Mouse (Mus musculus) urinary bladder, postnatal 25 days (tissue): ENCODE measurements around the gene Aurkb.
"Not testable (repeated sequence)": the region's sequence is repeated elsewhere in the genome, so short reads cannot be mapped to it uniquely, and the experiment has no call there.

Source experiments
- DNase-seq: peaks from one replicate; pipeline ENCODE4 v3.0.0; 2022; ENCODE audit warnings: low spot score

The Aurkb gene

GRCm38 (mm10) chr11:69080855-69081222 is 35.4 kb downstream of the Aurkb start:
- DNase-seq, result no peak

DNA sequence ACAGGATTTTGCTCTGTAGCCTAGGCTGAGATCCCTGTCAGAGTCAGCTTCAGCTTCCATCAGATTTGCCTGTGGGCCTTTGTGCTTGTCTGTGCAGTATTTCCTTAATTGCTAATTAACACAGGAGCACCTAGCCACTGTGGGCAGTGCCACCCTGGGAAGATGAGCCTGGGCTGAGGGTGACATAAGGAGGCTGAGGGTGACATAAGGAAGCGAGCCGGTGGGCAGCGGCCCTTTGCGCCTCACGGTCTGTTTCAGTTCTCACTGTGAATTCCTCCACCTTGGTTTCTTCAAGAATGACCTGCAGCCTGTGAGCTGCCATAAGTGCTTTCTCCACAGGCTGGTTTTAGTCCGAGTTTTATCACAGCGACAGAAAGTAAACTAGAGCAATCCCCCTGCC is 36.2 kb downstream of the Aurkb start:
- no peak for DNase-seq

DNA sequence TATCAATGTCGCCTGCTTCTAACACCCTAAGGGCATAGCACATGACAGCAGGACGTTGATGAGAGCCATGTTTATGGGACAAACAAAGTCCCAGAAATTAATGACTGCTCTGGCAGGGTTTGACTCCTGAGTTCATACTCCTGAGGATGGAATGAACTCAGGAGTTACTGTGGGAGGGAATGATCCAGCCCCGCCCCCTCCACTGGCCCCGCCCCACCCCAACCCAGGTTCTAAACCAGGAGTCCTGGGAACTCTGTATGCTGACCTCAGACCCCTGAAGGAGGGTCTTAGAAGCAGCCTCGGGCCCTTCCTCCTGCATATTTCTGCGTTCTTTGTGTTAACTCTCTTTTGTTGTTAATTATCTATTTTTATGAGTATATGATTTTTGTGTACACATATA is 40.2 kb downstream of the Aurkb start:
- no peak for DNase-seq

DNA sequence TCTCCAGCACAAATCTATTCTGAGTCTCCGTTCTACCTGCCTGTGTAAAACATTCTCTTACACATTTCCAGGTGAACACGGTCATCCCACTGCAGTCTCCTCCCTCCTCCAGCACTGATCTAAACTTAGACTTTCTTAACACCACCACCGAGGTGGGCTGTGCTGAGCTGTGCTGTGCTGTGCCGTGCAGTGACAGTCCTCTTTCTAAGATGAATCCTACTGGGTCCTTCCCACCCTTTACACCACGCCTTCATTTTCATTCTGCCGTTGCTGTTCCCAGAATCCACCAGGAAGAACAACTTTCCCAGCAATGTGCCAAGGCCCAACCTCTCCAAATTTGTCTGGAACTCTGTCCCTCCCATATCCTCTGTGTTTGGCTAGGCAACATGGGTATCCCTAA is 40.9 kb downstream of the Aurkb start:
- DNase-seq, result no peak

DNA sequence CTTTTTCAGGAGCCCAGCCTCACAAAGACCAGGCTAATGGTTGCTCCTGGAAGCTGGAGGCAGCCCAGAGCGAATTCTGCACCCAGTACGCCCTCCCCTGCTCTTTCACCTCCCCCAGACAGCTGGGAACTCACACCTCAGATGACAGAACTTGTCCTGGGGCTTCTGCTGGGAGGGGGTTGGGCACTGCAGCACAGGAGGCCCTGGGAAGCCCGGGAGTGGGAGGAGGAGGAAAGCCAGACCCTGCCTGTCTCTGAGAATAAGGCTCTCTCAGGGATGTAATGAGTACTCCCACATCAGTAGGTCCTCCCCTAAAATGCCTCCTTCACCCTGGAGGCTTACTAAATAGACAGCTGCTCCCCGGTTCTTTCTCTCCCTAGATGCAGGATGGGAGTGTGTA is 41.6 kb downstream of the Aurkb start:
- no peak for DNase-seq

GRCm38 (mm10) chr11:69087597-69087996 is 42.1 kb downstream of the Aurkb start:
- DNase-seq, result no peak

DNA sequence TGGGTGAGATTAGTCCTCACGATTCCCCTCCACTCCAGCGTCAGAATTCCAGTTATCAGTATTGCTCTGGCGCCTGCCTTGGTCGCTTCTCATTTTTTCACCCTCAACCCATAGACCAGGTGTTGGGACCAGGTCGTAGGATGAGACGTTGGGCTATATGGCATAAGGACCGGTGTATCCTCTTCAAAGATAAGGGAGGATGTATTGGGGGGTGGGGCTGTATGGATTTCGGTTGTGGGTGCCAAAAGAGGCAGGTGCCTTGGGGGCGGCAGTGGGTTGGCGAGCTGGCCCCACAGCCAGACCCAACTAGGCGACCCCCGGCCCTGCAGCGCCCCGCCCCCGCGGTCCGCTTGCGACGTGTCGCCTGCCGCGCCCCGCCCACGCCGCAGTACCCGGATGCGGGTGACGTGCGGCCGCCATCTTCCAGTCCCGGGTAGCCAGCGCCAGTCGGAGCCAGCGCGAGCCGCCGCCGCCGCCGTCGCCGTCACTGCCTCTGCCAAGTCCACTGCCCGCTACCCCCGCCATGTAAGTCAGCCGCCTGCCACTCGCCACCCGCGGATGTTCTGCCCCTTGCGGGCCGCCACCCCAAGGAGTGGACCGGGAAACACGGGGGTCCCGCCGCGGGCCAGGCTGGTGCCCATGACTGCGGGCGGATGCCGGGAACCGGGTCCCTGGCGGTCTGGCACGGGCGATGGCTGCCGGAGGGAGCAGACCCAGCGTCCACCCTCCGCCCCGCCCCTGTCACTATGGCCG is 42.8 kb downstream of the Aurkb start, which contains the start of gene Vamp2:
Gene Vamp2, plus strand, starts transcription at position 388 of the 753 bp plus-strand sequence.
- DNase-seq, result peak; percentile 92

DNA sequence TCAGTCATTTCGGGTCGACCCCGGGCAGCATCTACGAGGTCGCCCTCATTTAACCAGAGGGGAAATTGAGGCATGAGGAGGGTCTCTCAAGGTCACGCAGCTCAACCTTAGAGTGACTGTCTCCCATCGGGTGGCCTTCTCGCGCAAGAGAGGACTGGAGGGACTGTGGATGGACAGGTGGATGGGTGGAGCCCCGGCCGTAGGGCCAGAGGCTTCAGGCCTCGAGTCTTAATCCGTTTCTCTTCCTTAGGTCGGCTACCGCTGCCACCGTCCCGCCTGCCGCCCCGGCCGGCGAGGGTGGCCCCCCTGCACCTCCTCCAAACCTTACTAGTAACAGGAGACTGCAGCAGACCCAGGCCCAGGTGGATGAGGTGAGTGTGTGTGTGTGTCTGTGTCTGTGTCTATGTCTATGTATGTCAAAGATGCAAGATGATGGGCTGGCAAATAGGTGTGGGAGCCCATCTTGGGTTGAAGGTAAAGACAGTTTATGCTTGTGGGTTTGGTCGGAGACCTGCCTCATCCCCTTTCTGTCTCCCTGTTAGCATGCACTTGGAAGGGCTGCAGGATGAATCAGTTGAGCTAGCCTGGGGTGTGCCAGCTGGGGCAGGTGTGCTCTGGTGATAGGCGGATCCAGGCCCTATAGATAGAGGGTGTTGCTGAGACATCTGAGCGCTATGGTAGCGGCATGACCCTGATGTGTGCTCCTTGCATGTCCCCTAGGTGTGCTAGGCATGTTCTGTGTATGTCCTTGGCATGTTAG is 43.6 kb downstream of the Aurkb start:
- DNase-seq, result no peak

DNA sequence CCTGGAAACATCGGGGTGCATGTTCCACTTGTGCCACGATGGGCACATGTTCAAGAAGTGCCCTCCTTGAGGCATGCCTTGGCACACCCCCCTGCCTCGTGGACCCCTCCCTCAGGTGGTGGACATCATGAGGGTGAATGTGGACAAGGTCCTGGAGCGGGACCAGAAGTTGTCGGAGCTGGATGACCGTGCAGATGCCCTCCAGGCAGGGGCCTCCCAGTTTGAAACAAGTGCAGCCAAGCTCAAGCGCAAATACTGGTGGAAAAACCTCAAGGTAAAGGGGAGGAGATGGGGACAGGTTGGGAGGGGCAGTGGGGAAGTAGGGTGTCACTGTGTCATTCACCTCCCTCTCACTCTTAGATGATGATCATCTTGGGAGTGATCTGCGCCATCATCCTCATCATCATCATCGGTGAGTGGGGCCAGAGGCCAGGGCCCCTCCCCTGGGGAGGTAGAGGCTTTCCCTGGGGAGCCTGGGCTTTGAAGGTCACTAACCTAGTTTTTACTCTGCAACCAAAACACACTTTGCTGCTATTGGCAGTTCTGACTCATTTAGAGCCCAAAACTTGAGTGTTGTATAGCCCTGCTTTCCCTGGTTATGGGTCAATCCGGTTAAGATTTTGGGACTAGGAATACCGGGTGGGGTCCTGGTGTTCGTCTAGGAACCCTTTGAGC is 44.3 kb downstream of the Aurkb start:
- no peak for DNase-seq

DNA sequence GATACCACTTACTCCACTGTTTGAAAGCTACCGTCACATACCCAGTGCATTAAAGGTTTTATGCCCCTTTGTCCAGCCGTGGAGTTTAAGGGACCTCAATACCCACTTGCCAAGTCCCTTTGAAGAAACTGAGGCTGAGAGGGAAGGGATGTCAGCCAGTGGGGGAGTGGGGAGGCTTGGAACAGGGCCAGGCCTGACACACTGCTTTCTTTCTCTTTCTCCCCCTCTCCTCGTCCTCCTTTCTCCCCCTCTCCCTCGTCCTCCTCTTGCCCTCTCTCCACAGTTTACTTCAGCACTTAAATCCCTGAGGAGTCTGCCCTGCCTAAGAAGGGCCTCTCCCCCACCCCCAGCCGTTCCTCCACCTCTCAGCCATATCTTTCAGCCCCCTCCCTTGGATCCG is 44.9 kb downstream of the Aurkb start:
- no peak for DNase-seq

DNA sequence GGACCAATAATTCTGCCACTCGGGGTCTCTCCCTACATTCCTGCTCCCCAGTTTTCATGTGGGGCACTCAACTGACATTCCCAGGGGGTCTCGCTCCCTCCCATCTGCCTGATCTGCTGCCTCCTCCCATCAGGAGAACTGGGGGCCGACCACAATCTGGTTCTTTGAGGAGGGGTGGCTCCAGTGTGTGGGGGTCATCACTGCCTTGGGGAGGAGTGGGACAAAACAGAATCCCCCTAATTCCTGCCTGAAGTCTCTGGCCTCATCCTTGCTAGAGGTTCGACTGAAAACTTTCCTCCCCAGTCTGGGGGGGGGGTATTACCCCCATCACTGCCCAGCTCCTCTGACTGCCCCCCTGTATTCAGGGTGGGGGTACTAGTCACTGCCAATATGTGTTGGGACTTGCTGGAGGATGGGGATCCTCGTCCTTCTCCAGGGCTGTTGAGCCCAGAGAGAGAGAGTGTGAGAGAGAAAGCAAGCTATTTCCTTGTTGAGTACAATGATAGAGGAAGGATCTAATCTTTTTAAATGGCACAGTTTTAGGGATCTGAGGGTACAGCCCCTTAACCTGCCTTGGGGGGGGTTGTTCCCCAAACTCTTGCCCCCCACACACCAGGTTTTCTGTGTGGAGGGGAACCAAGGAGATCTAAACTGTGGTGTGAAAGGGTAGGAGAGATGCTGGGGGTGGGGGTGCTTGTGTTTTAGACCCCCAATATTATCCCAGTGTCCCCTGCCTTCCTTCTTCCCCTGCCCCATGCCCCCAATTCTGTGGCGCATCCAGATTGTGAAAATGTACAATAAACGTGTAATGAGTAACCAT is 46.3 kb downstream of the Aurkb start:
- no peak for DNase-seq

DNA sequence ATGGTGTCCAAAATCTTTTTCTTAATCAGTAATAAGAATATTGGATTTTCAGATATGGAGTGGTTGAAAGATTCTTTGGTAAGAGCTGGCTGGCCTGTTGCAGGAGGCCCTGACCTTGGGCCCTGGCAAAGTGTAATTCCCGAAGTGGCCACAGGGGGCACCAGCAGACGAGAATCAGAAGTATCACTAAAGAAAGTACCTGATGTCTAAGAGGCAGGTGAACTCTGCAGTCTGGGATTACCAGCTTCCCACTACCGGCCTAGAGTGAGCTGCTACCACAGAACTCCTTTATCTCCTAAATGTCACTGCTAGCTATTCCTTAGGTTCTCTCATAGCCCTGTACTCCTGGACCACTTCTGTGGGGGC is 46.9 kb downstream of the Aurkb start:
- peak; percentile 88 for DNase-seq

- DNase-seq, result no peak
Measured at GRCm38 (mm10) chr11:69092871-69093270, 47.4 kb downstream of the Aurkb start.

- DNase-seq, result not testable (repeated sequence)
Measured at GRCm38 (mm10) chr11:69093856-69094255, 48.4 kb downstream of the Aurkb start.

DNA sequence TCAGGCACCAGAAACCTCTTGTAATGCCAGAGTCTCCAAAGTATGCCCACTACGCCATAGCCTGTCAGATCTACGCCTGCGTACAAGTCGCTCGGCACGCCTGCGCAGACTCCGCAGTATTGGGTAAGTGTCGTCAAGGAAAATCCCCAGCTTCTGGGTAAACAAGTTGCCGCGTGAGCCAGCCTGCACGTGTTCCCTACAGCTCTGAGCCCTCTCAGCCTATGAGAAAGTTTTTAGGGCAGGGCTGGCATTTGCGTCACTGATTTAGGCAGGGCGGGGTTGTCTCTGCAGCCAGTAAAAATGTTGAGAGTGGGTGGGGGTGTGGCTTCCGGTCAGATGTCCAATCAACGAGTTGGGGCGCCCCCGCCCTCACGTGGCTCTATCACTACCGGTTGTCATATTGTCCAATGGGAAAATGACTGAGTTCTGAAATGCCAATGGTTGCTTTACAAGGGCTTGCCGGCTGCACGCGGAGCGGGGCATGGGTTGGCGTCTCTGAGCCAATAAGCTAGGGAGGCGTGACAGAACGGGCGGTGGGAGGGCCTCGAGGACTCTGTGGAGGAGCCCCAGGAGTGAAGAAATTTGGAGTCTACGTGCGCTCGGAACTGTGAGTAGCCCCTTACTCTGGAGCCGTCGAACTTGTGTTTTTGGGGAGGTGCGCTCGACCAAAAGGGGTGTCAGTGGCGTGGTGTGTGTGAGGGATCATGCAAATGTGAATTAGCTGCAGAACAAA is 49.4 kb downstream of the Aurkb start, which contains the start of gene Per1:
Gene Per1, plus strand, starts transcription at position 521 of the 733 bp plus-strand sequence.
- DNase-seq, result peak; percentile 89

DNA sequence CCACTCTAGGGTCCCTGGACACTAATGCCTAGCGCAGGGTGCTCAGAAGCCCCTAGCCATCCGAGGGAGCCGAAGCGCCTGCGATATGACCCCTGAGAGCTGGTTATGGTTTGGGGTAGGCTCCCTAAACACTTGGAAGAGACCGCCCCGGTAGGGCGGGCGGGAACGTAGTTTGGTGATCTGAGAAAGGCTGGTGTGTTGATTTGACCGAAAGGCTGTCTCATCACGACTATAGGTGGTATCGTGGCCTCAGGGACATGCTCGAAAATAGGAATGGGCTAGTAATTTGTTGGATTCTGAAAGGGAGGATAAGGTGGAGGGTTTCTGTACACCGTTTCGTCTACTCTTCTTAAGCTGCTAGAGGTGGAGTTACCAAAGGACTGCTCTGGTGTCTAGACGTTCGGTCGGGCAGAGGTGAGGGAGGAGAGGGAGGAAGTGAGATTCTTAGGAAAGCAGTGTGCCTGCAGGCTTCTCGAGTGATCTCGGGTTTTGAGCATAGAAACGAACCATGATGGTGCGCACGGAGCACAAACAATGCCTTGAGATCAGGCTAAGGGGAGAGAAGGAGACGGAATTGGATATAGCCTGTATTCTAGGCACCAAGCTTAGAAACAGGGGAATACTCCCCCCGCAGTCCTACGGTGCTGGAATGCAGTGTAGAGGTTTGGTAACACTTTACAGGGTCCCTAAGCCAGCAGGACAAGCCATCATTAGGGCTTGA is 50.2 kb downstream of the Aurkb start:
- DNase-seq, result no peak

GRCm38 (mm10) chr11:69096360-69096986 is 51.0 kb downstream of the Aurkb start:
- no peak for DNase-seq

GRCm38 (mm10) chr11:69096987-69097900 is 51.8 kb downstream of the Aurkb start:
- DNase-seq, result peak; percentile 98
